In genomic region chr1:45276006-45276539, GRCm38 (mm10) we compare ENCODE assay signal across 10 mouse cellular contexts. TPM values are rescaled to one million over a fixed set of nuclear protein-coding genes. Genes with fewer than 3 reads are reported as not detected.
DNase-seq lines count a peak whose midpoint lies in the region; ATAC-seq and TF ChIP-seq lines count a peak whose summit lies in the region.
"Had no signal": no experiment of that assay in that cellular context is flagged by ENCODE, and none has a peak within 500 bp of the region (broad histone marks: within the 10 kb centered on the region; RNA-seq: fewer than 3 reads in every experiment).

No protein-coding gene starts in this region.

- no peaks in the 10 kb centered on the region for H3K36me3 ChIP-seq in hindbrain, postnatal 0 days (ENCODE audit: insufficient read depth, low read length)
- H3K36me3 ChIP-seq in hindbrain, embryonic 12.5 days: no peaks in the 10 kb centered on the region
- H3K36me3 ChIP-seq in embryonic facial prominence, embryonic 14.5 days (ENCODE audit: control insufficient read depth, insufficient read depth, low read length): no peaks in the 10 kb centered on the region
- no peaks in the 10 kb centered on the region for H3K36me3 ChIP-seq in forebrain, embryonic 10.5 days (replicated peaks)
- no peaks in the 10 kb centered on the region for H3K36me3 ChIP-seq in forebrain, embryonic 12.5 days (replicated peaks)

- H3K4me2 ChIP-seq in hindbrain, postnatal 0 days (ENCODE audit: low read depth, low read length): no peak overlapping the region
- no peak overlapping the region for H3K4me2 ChIP-seq in hindbrain, embryonic 12.5 days (replicated peaks)
- no peak overlapping the region for H3K4me2 ChIP-seq in embryonic facial prominence, embryonic 14.5 days (ENCODE audit: low read depth, low read length)
- H3K4me2 ChIP-seq in forebrain, embryonic 12.5 days: no peak overlapping the region

- TF ChIP-seq CTCF in hindbrain, postnatal 0 days (IDR thresholded peaks at IDR 0.05; ENCODE audit: low read depth): no peak

- no peak overlapping the region for H3K4me3 ChIP-seq in hindbrain, postnatal 0 days (ENCODE audit: low read length)
- H3K4me3 ChIP-seq in hindbrain, embryonic 12.5 days: no peak overlapping the region
- no peak overlapping the region for H3K4me3 ChIP-seq in embryonic facial prominence, embryonic 14.5 days (ENCODE audit: low read depth, low read length)
- H3K4me3 ChIP-seq in forebrain, embryonic 10.5 days: no peak overlapping the region
- no peak overlapping the region for H3K4me3 ChIP-seq in forebrain, embryonic 12.5 days (replicated peaks)
- H3K4me3 ChIP-seq: layer of hippocampus, adult 2 months had no signal

- H3K27ac ChIP-seq in hindbrain, postnatal 0 days: no peak overlapping the region
- no peak overlapping the region for H3K27ac ChIP-seq in hindbrain, embryonic 12.5 days
- no peak overlapping the region; the same call in 1 of the 2 replicates for H3K27ac ChIP-seq in embryonic facial prominence, embryonic 14.5 days (replicated peaks; ENCODE audit: low read depth, low read length)
- H3K27ac ChIP-seq in forebrain, embryonic 10.5 days: no peak overlapping the region
- no peak overlapping the region for H3K27ac ChIP-seq in forebrain, embryonic 12.5 days
- H3K27ac ChIP-seq: layer of hippocampus, adult 2 months had no signal

- no peak for ATAC-seq in hindbrain, postnatal 0 days
- ATAC-seq in hindbrain, embryonic 12.5 days (ENCODE audit: low FRiP score): no peak
- no peak for ATAC-seq in embryonic facial prominence, embryonic 14.5 days (ENCODE audit: low read depth)
- no peak for ATAC-seq in forebrain, embryonic 12.5 days (ENCODE audit: low FRiP score)

- DNase-seq in hindbrain, postnatal 0 days (ENCODE audit: low spot score): peak; percentile 1
- DNase-seq in NIH3T3 (ENCODE audit: low read depth): peak; percentile 25
- DNase-seq in embryonic facial prominence, embryonic 14.5 days (ENCODE audit: low spot score): peak; percentile 62
- DNase-seq in lung, postnatal 10 days: peak; percentile 72
- no peak for DNase-seq in forebrain, embryonic 10.5 days (ENCODE audit: extremely low spot score, low spot score)
- DNase-seq: gastrocnemius, postnatal 10 days; right cerebral cortex, adult 18-20 months had no signal

- H3K27me3 ChIP-seq in hindbrain, postnatal 0 days (ENCODE audit: insufficient read depth, low read length): no peaks in the 10 kb centered on the region
- H3K27me3 ChIP-seq in hindbrain, embryonic 12.5 days: no peaks in the 10 kb centered on the region
- no peaks in the 10 kb centered on the region for H3K27me3 ChIP-seq in embryonic facial prominence, embryonic 14.5 days (replicated peaks; ENCODE audit: control insufficient read depth, insufficient read depth, low read length)
- H3K27me3 ChIP-seq in forebrain, embryonic 10.5 days (ENCODE audit: poor library complexity, severe bottlenecking): no peaks in the 10 kb centered on the region
- no peaks in the 10 kb centered on the region for H3K27me3 ChIP-seq in forebrain, embryonic 12.5 days

- no peaks in the 10 kb centered on the region for H3K9me3 ChIP-seq in hindbrain, postnatal 0 days (ENCODE audit: low read length)
- 0 out of 2 replicates have a peak, but pooled peaks cover 4% of the 10 kb centered on the region for H3K9me3 ChIP-seq in hindbrain, embryonic 12.5 days (replicated peaks)
- H3K9me3 ChIP-seq in embryonic facial prominence, embryonic 14.5 days (ENCODE audit: control insufficient read depth, low read length): peaks cover 11% of the 10 kb centered on the region; the same call in 1 of the 2 replicates
- H3K9me3 ChIP-seq in forebrain, embryonic 10.5 days: no peaks in the 10 kb centered on the region
- H3K9me3 ChIP-seq in forebrain, embryonic 12.5 days: no peaks in the 10 kb centered on the region

- 36% methylated on average over 2 of the region's 2 CpGs for WGBS in hindbrain, postnatal 0 days
- WGBS in hindbrain, embryonic 12.5 days: 61% methylated on average over 2 of the region's 2 CpGs
- WGBS in embryonic facial prominence, embryonic 14.5 days: 37% methylated on average over 2 of the region's 2 CpGs
- 56% methylated on average over 2 of the region's 2 CpGs for WGBS in forebrain, embryonic 10.5 days
- 75% methylated on average over 2 of the region's 2 CpGs for WGBS in forebrain, embryonic 12.5 days

- H3K9ac ChIP-seq in hindbrain, postnatal 0 days (replicated peaks; ENCODE audit: low read length): no peak overlapping the region
- H3K9ac ChIP-seq in hindbrain, embryonic 12.5 days: no peak overlapping the region
- no peak overlapping the region for H3K9ac ChIP-seq in embryonic facial prominence, embryonic 14.5 days (ENCODE audit: low read depth, low read length)
- H3K9ac ChIP-seq in forebrain, embryonic 12.5 days: no peak overlapping the region

- no peaks in the 10 kb centered on the region for H3K4me1 ChIP-seq in hindbrain, postnatal 0 days (ENCODE audit: insufficient read depth, low read length)
- no peaks in the 10 kb centered on the region for H3K4me1 ChIP-seq in hindbrain, embryonic 12.5 days
- no peaks in the 10 kb centered on the region for H3K4me1 ChIP-seq in embryonic facial prominence, embryonic 14.5 days (ENCODE audit: control insufficient read depth, insufficient read depth, low read length)
- H3K4me1 ChIP-seq in forebrain, embryonic 10.5 days: no peaks in the 10 kb centered on the region
- no peaks in the 10 kb centered on the region for H3K4me1 ChIP-seq in forebrain, embryonic 12.5 days

RNA-seq across cellular contexts. Expression of gene Col3a1, which starts 35.3 kb away (rescaled TPM):
- 112 and 117 TPM in 2 replicates for total RNA-seq in hindbrain, postnatal 0 days (2014; rRNA removed)
- 114 and 120 TPM in 2 replicates for polyA plus RNA-seq in hindbrain, postnatal 0 days (2015; fragmentation: Nextera tagmentation; extraction: Ambion mirVana)
- polyA plus RNA-seq in hindbrain, embryonic 12.5 days (2016; fragmentation: Nextera tagmentation; extraction: Ambion mirVana): 539 and 733 TPM in 2 replicates
- polyA plus RNA-seq in embryonic facial prominence, embryonic 14.5 days (2014; fragmentation: Nextera tagmentation; extraction: Ambion mirVana): 3,558 and 3,663 TPM in 2 replicates
- polyA plus RNA-seq in forebrain, embryonic 10.5 days (2016; fragmentation: Nextera tagmentation; extraction: Ambion mirVana): 291 and 293 TPM in 2 replicates
- 368 and 403 TPM in 2 replicates for polyA plus RNA-seq in forebrain, embryonic 12.5 days (2016; fragmentation: Nextera tagmentation; extraction: Ambion mirVana)
